Mouse (Mus musculus) midbrain, embryonic 12.5 days (tissue): Measurements from ENCODE around the gene Ces2c. TPM values are rescaled to one million over a fixed set of nuclear protein-coding genes. Genes with fewer than 3 reads are reported as not detected.
"Not testable (repeated sequence)": the region's sequence is repeated elsewhere in the genome, so short reads cannot be mapped to it uniquely, and the experiment has no call there.

ENCODE experiments used
- ATAC-seq: fragments of 200-750 bp; cut with Nextera tagmentation; 2 replicates; pipeline ENCODE4 v1.8.0; 2017; ENCODE audit warnings: low read depth, moderate TSS enrichment, moderate library complexity; ENCODE audit not compliant: low FRiP score
- H3K27ac ChIP-seq: fragments of 300-500 bp; sonication (generic); replicated peaks from 2 replicates; pipeline ENCODE4 v1.5.1; 2016; ENCODE audit warnings: mild to moderate bottlenecking
- H3K27me3 ChIP-seq: fragments of 300-500 bp; sonication (generic); 2 replicates; pipeline ENCODE4 v1.6.1; 2016; ENCODE audit warnings: mild to moderate bottlenecking
- H3K36me3 ChIP-seq: fragments of 300-500 bp; sonication (generic); 2 replicates; pipeline ENCODE4 v1.6.1; 2016
- H3K4me1 ChIP-seq: fragments of 300-500 bp; sonication (generic); 2 replicates; pipeline ENCODE4 v1.6.1; 2016
- H3K4me2 ChIP-seq: fragments of 300-500 bp; sonication (generic); replicated peaks from 2 replicates; pipeline ENCODE4 v1.6.1; 2016; ENCODE audit warnings: mild to moderate bottlenecking, moderate library complexity
- H3K4me3 ChIP-seq: fragments of 300-500 bp; sonication (generic); 2 replicates; pipeline ENCODE4 v1.5.1; 2016; ENCODE audit warnings: mild to moderate bottlenecking
- H3K9ac ChIP-seq: fragments of 300-500 bp; sonication (generic); replicated peaks from 2 replicates; pipeline ENCODE4 v1.6.1; 2016; ENCODE audit warnings: mild to moderate bottlenecking, moderate library complexity
- H3K9me3 ChIP-seq: fragments of 300-500 bp; sonication (generic); 2 replicates; pipeline ENCODE4 v1.6.1; 2016; ENCODE audit warnings: mild to moderate bottlenecking
- WGBS: fragments of 180-500 bp; shearing (Covaris S2); methylation state at CpG from one replicate; pipeline ENCODE4 v1.1.7; 2016; 5-methylcytosine and 5-hydroxymethylcytosine counted together
- polyA plus RNA-seq: library from polyadenylated mRNA; unstranded; fragments of >200 nt; fragmentation: Nextera tagmentation; extraction: Ambion mirVana; gene quantifications from 2 replicates; pipeline ENCODE4 v1.2.1, GENCODE M21; 2016

Gene Ces2c
- not detected in 2 replicates for polyA plus RNA-seq

DNA sequence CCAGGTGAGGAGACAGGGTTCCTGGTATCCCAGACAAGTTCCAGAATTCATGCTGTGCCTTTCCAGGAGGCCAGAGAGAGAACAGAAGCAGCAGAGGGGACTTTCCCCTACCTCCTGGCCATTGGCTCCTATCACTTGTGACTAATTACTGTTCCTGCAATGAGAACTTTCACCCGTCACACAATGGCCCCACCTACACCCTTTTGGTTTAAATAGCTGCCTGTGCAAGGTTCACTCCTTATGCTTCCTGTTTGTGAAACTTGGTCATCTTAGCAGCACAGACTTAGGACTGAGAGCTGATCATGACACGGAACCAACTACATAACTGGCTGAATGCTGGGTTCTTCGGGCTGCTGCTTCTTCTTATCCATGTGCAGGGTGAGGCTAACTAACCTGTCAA lies at the start of gene Ces2c:
Ces2c (plus strand) TSS at position 238 of the 400 bp plus-strand sequence.
- no peak within 1 kb of the TSS for H3K27ac ChIP-seq
- no peak for ATAC-seq
- no peaks in the 10 kb centered on the region for H3K36me3 ChIP-seq

GRCm38 (mm10) chr8:104799385-104799784 lies 47.5 kb upstream of the Ces2c start:
- Histone ChIP-seq H3K9ac (no peak overlapping the region), H3K4me1 (no peaks in the 10 kb centered on the region), H3K36me3 (no peaks in the 10 kb centered on the region), H3K9me3 (no peaks in the 10 kb centered on the region), H3K4me3 (no peak overlapping the region), H3K27me3 (no peaks in the 10 kb centered on the region), H3K4me2 (no peak overlapping the region), H3K27ac (no peak overlapping the region)
- ATAC-seq: no peak
- WGBS: 88% methylated on average over 1 of the region's 1 CpGs

More for the DNA sequence above, at the start of gene Ces2c:
- Histone ChIP-seq H3K4me1 (no peaks in the 10 kb centered on the region), H3K4me3 (no peak within 1 kb of the TSS), H3K9me3 (no peaks in the 10 kb centered on the region), H3K27me3 (no peaks in the 10 kb centered on the region), H3K4me2 (no peak within 1 kb of the TSS), H3K9ac (no peak within 1 kb of the TSS)
- WGBS: 93% methylated on average over 3 of the region's 3 CpGs

DNA sequence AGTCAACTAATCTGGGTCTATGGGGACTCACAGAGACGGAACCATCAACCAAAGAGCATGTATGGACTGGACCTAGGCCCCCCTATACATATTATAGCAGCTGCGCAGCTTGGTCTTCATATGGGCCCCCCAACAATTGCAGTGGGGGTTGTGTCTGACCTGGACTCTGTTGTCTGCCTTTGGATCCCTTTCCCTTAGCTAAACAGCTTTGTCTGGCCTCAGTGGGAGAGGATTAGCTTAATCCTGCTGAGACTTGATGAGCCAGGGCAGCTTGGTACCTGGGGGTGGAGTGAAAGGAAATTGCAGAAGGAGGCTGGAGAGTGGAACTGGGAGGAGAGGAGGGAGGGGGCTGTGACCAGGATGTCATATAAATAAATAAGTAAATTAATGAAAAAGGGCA lies 40.7 kb upstream of the Ces2c start:
- Histone ChIP-seq H3K4me1 (peaks cover 4% of the 10 kb centered on the region; the same call in 1 of the 2 replicates), H3K4me3 (no peak overlapping the region), H3K27me3 (no peaks in the 10 kb centered on the region), H3K27ac (no peak overlapping the region), H3K9me3 (no peaks in the 10 kb centered on the region), H3K9ac (no peak overlapping the region), H3K4me2 (no peak overlapping the region), H3K36me3 (no peaks in the 10 kb centered on the region)
- WGBS: 8% methylated on average over 2 of the region's 2 CpGs
- peak; percentile 60 for ATAC-seq

- Histone ChIP-seq H3K27ac (no peak overlapping the region), H3K4me1 (peaks cover 4% of the 10 kb centered on the region; the same call in 1 of the 2 replicates), H3K4me3 (no peak overlapping the region), H3K36me3 (no peaks in the 10 kb centered on the region), H3K27me3 (no peaks in the 10 kb centered on the region), H3K9me3 (no peaks in the 10 kb centered on the region), H3K9ac (no peak overlapping the region), H3K4me2 (no peak overlapping the region)
- WGBS: 81% methylated on average over 7 of the region's 7 CpGs
- no peak for ATAC-seq
Measured at GRCm38 (mm10) chr8:104808542-104809413, 38.1 kb upstream of the Ces2c start.

DNA sequence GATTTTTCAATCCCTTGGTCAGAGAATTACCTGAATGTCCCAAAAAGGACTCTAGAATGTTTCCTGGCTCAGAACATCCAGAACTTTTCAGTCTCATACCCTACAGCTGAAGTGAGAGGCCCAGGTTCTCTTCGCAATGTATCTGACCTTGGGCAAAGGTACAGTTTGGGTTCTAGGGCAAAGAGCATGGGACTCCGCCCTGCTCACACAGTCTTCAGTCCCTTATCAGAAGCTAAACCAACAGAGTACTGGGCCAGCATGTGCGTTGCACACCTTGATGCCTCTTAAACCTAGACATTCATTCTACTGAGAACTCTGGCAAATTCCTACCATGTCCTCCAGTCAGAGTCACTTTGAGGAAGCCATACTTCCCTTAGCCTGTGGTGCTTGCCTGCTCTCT lies 37.4 kb upstream of the Ces2c start:
- Histone ChIP-seq H3K27me3 (no peaks in the 10 kb centered on the region), H3K27ac (no peak overlapping the region), H3K36me3 (no peaks in the 10 kb centered on the region), H3K9me3 (no peaks in the 10 kb centered on the region), H3K4me2 (no peak overlapping the region), H3K4me1 (peaks cover 4% of the 10 kb centered on the region; the same call in 1 of the 2 replicates), H3K4me3 (no peak overlapping the region), H3K9ac (no peak overlapping the region)
- no peak for ATAC-seq
- WGBS: 95% methylated on average over 3 of the region's 3 CpGs

DNA sequence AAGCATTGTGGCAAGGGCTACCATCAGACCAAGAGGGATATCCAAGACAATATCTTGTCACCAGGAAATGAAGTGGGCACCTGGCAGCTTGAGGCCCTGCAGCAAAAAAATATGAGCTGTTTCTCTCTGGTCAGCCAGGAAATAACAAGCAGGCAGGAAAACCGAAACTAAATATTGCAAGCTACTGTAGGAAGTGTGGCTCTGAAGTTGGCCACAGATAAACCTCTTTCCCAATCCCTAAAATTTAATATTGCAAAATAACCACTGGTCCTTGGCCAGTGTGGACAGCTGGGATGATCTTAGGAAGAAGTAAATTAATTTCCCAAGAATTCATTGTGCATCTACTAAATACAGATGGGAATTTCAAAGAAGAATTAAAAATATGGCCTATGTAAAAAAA lies 20.0 kb upstream of the Ces2c start:
- H3K4me2 ChIP-seq: no peak overlapping the region
- no peaks in the 10 kb centered on the region for H3K27me3 ChIP-seq
- no peaks in the 10 kb centered on the region for H3K9me3 ChIP-seq
- WGBS: 76% methylated on average over 1 of the region's 1 CpGs
- H3K27ac ChIP-seq: no peak overlapping the region
- H3K4me3 ChIP-seq: no peak overlapping the region
- ATAC-seq: no peak
- H3K36me3 ChIP-seq: no peaks in the 10 kb centered on the region
- H3K9ac ChIP-seq: no peak overlapping the region
- H3K4me1 ChIP-seq: no peaks in the 10 kb centered on the region

DNA sequence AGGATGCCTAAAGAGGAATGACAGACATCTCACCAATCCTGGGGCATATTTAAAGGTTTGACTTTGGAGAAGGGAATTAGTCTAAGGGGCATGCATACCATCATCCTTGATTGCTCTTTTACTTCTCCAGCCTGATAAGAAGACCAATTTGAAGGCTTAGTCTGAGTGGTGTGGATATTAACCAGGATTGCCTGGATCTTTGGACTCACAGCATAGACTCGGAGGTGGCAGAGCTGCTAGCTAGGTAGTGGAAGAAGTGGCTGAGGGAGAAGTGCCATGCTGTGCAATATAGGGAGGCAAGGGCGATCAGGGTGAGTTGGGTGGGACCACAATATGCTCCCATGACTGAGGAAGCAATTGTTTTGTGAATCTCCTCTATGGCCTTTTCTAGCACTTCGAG lies 18.6 kb upstream of the Ces2c start:
- Histone ChIP-seq H3K36me3 (no peaks in the 10 kb centered on the region), H3K4me1 (no peaks in the 10 kb centered on the region), H3K9me3 (no peaks in the 10 kb centered on the region), H3K4me2 (no peak overlapping the region), H3K4me3 (no peak overlapping the region), H3K27me3 (no peaks in the 10 kb centered on the region), H3K27ac (no peak overlapping the region), H3K9ac (no peak overlapping the region)
- 79% methylated on average over 3 of the region's 3 CpGs for WGBS
- ATAC-seq: no peak

GRCm38 (mm10) chr8:104831440-104831839 lies 15.4 kb upstream of the Ces2c start, which contains the start of gene Ces2b:
Gene Ces2b (plus strand): TSS chr8:104831572.
- Histone ChIP-seq H3K27ac (no peak within 1 kb of the TSS), H3K4me1 (no peaks in the 10 kb centered on the region), H3K36me3 (no peaks in the 10 kb centered on the region), H3K27me3 (no peaks in the 10 kb centered on the region), H3K4me3 (no peak within 1 kb of the TSS), H3K9me3 (no peaks in the 10 kb centered on the region), H3K9ac (no peak within 1 kb of the TSS), H3K4me2 (no peak within 1 kb of the TSS)
- no peak for ATAC-seq
- 78% methylated on average over 5 of the region's 5 CpGs for WGBS

DNA sequence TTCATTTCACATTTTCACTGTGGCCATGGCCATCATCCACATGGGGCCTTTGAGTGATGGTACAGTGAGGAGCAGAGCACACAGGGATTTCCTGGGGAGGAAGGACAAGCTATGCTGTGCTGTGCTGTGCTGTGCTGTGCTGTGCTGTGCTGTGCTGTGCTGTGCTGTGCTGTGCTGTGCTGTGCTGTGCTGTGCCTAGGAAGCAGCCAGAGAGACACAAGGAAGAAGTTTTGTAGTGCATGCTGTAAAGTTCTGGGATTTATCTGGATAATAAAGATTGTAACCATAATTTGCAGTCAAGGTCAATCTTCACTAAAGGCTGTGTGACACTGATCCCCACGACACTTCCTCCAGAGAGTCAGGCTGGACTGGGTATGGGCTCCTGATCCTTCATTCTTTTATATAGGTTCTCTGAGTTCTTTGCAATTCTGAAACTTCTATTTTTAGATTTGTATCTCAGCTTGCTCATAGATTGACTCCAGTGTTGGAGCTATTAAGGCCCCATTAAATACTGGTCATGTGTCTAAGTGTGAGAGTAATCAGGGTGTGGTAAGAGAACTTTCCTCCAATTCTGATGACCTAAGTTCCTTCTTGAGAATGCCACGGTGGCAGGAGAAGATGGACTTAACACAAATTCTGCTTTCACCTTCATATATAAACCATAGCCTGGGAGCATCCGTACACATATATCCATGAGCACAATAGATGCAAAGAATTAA lies 5.3 kb upstream of the Ces2c start:
- Histone ChIP-seq H3K9me3 (no peaks in the 10 kb centered on the region), H3K4me1 (no peaks in the 10 kb centered on the region), H3K36me3 (no peaks in the 10 kb centered on the region), H3K27ac (no peak overlapping the region), H3K4me3 (no peak overlapping the region), H3K4me2 (no peak overlapping the region), H3K27me3 (no peaks in the 10 kb centered on the region), H3K9ac (no peak overlapping the region)
- WGBS: 88% methylated on average over 3 of the region's 3 CpGs
- ATAC-seq: no peak

GRCm38 (mm10) chr8:104847741-104848462 lies 1.0 kb downstream of the Ces2c start:
- 80% methylated on average over 4 of the region's 4 CpGs for WGBS
- Histone ChIP-seq H3K4me1 (no peaks in the 10 kb centered on the region), H3K9me3 (no peaks in the 10 kb centered on the region)

DNA sequence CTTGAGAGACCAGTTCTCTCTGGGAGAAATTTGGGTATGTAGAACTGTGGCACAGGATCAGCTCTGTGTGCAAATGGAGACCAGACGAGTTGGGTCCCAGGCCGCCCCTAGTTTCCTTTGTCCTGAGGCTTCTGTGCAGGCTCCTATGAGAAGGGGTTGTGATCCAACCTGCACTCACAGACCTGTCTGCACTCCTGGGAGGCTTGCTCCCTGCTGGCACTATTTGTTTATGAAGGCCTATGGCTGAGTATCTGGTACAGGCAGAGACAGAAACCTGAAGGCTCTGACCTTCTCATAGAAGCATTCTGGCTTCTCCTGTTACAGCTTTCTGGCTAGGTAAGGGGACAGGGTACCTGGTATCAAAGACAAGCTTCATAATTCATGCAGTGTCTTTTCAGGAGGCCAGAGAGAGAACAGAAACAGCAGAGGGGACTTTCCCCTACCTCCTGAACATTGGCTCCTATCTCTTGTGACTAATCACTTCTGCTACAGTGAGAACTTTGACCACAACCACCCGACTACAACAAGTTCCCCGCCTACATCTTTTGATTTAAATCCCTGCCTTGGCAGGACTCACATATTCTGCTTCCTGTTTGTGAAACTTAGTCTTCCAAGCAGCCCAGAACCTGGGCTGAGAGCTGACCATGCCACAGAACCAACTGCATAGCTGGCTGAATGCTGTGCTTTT lies 20.1 kb downstream of the Ces2c start:
- not testable (repeated sequence) for H3K9ac ChIP-seq, H3K27me3 ChIP-seq, H3K36me3 ChIP-seq, H3K4me1 ChIP-seq, H3K9me3 ChIP-seq, ATAC-seq, H3K4me2 ChIP-seq, H3K27ac ChIP-seq, H3K4me3 ChIP-seq
- WGBS: no CpG with 5 or more reads among the region's 4 CpGs

More at GRCm38 (mm10) chr8:104847741-104848462, 1.0 kb downstream of the Ces2c start:
- H3K27me3 ChIP-seq: no peaks in the 10 kb centered on the region
- H3K27ac ChIP-seq: no peak overlapping the region
- H3K4me3 ChIP-seq: no peak overlapping the region
- no peak for ATAC-seq
- H3K36me3 ChIP-seq: no peaks in the 10 kb centered on the region
- no peak overlapping the region for H3K4me2 ChIP-seq
- no peak overlapping the region for H3K9ac ChIP-seq
